Mouse (Mus musculus) megakaryocyte progenitor cell, adult 5-6 weeks (primary cell): ENCODE measurements around the gene Setdb1. TPM values are rescaled to one million over a fixed set of nuclear protein-coding genes. Genes with fewer than 3 reads are reported as not detected.

Experiments
- ATAC-seq: replicated peaks from 2 replicates; pipeline ENCODE4 v1.8.0; 2016; ENCODE audit warnings: mild to moderate bottlenecking, moderate TSS enrichment, inconsistent platforms; ENCODE audit not compliant: poor library complexity
- total RNA-seq, 2 experiments: library from RNA; stranded (forward) in 1 of 2; stranded (reverse) in 1 of 2; fragments of 157-497, 149-512 nt in 1 of 2; fragments of 200-1000 nt in 1 of 2; gene quantifications; 2 replicates each; pipeline versions ENCODE4 v1.2.3 to v1.2.4; 2015 to 2017

Gene Setdb1
- total RNA-seq, 2 experiments from 2014 or later: 31.5 to 37.0 TPM

GRCm38 (mm10) chr3:95294718-95295117, 62.3 kb downstream of the Setdb1 start:
- no peak for ATAC-seq

GRCm38 (mm10) chr3:95294316-95294715, 62.7 kb downstream of the Setdb1 start:
- ATAC-seq: peak; percentile 37

DNA sequence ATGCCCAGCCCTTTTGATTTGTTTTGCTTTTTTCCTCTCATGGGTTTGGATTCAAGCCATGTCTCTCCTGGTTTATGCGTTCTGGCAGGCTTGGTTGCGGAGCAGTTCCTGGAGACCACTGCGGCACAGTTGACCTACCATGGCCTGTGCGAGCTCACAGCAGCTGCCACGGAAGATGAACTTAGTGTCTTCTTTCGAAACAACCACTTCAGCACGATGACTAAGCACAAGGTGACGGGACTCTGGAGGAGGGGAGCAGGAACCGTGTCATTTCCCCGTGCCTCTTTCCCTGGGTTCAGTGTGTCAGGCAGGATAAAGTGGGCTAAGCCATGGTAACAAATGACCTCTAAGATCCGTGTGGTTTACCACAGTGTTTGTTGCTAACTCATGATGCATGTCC, 63.5 kb downstream of the Setdb1 start:
- ATAC-seq: peak; percentile 87

- no peak for ATAC-seq
Measured at GRCm38 (mm10) chr3:95292899-95293298, 64.1 kb downstream of the Setdb1 start.

DNA sequence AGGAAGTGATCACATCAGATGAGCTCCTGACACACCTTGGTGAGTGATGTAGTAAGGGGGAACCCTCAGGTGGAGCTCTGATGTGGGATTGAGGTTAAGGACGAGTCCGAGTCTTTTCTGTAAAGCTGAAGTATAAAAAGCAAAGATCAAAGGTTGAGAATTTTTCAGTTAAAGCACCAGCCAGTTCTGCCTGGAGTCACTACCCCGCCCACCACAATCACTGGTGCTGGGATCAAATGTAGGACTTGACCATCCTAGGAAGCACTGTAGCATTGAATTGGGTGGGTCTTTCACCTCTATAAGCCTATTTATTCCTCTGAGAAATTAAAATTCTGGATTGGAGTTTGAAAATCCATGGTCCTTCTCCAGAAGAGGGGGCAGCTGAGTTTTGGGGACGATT, 66.0 kb downstream of the Setdb1 start:
- no peak for ATAC-seq

- ATAC-seq: no peak
Measured at GRCm38 (mm10) chr3:95290156-95290555, 66.8 kb downstream of the Setdb1 start.

DNA sequence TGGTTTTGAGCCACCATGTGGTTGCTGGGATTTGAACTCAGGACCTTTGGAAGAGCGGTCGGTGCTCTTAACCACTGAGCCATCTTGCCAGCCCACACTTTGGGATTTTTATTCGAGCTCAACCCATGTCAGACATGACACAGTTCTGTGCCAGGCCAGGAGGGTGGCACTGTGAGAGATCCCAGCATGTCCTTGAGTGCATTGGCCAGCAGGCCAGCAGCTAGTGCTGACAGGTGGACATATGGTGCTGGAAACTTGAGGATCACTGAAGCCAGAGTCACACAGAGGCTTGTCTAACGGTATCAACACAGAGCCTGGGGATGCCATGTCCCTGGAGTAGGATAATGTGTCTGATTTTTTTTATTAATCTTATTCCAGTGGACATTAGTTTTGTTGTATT, 67.6 kb downstream of the Setdb1 start:
- ATAC-seq: no peak

DNA sequence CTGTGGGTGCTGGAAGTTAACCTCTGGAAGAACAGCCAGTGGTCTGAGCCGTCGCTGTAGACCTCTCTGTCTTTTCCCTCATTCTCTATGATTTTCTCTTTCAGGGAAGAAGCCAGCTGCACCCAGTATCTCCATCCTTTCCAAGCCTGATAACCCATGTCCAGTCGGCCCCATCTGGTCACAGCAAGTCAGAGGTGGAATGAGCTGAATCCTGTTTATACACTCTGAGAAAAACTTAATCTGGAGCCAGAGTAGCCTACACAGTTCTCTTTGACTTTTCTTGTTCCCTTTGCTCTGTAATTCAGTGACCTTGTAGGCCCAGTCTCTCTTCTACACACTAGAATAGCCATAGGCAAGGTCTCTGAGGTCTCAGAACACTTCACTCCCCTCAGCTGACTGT, 69.5 kb downstream of the Setdb1 start:
- no peak for ATAC-seq

DNA sequence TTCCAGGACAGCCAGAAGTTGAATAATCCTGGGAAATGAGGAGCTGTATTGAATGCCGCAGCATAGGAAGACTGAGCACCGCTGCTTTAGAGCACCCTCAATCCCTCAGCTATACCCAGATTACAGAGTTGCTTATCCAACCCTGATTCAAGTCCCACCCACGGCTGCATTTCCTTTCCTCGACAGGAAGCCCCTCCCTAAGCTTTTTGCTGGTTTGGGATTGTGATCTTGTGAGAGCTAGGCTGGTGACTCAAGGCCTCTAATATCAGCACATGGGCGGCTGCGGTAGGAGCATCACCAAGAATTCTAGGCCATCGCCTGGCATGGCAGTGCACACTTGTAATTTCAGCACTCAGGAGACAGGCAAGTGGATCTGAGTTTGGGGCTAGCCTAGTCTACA, 70.5 kb downstream of the Setdb1 start:
- peak; percentile 10 for ATAC-seq

GRCm38 (mm10) chr3:95286011-95286410, 71.0 kb downstream of the Setdb1 start:
- no peak for ATAC-seq

DNA sequence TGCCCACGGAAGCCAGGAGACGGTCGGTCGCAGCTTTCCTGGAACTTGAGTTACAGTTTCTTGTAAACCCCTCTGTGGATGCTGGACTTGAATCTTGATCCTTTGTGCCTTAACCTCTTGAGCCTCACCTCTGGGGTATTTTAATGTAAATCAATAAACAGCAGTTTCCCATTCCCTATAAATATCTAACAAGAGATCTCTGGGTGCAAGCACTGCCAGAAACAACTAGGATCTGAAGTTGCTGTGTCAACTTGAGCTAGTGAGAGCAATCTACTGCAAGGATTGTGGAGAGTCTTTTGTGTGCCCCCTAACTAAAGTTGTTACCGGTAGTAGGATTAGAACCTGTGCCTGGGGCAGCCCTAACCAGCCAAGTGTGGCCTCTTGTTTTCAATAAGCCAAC, 71.6 kb downstream of the Setdb1 start:
- ATAC-seq: no peak

- no peak for ATAC-seq
Measured at GRCm38 (mm10) chr3:95284501-95285281, 72.3 kb downstream of the Setdb1 start.

- no peak for ATAC-seq
Measured at GRCm38 (mm10) chr3:95284062-95284461, 72.9 kb downstream of the Setdb1 start.

- no peak for ATAC-seq
Measured at GRCm38 (mm10) chr3:95283589-95283941, 73.4 kb downstream of the Setdb1 start.

- ATAC-seq: peak; percentile 42
Measured at GRCm38 (mm10) chr3:95282865-95283588, 74.0 kb downstream of the Setdb1 start.

GRCm38 (mm10) chr3:95282381-95282864, 74.6 kb downstream of the Setdb1 start:
- peak; percentile 32 for ATAC-seq

DNA sequence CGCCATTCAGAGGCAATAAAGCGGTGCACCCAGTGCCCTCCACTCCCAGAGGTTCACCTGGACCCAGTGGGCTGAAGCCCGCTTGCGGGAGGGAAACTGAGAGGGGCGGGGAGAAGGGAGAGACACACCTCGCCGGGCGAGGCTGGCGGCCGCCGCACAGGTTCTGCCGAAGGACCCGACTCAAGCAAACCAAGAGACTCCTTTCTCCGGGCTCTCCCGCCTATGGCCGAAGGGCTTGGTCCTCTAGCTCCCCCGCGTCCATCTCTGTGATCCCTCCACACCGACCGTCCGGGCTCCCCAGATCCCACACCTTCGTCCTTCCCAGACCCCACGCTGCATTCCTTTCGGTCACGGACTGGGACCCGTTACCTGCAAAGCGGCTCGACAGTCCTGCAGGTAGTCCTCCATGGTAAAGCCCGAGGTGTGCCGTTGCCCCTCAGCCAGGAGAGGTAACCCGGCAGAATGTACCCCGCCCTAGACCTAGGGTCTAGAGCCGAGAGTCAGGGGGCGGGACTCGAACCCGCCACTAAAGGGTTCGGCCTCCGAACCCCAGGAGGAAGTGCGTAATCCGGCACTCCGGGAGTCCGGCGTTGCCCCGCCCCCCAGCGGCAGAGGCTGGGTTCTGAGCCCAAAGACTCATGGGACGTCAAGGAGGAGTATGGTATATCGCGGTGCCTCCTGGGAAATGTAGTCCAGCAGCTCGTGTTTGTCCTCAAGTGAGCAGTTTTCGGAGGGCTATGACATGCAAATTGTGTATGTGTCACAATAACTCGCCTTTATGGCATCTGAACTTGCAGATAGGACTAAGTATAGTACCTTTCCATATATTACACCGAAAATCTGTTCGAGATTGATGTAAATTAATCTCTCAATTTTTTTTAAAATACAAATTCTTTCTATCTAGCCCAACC, 75.5 kb downstream of the Setdb1 start, which contains the start of the genes Mindy1 and Prune1:
Mindy1 (plus strand) TSS at position 130 of the 911 bp plus-strand sequence.
Prune1 (minus strand) TSS at position 861 of the 911 bp plus-strand sequence.
- peak; percentile 75 for ATAC-seq

DNA sequence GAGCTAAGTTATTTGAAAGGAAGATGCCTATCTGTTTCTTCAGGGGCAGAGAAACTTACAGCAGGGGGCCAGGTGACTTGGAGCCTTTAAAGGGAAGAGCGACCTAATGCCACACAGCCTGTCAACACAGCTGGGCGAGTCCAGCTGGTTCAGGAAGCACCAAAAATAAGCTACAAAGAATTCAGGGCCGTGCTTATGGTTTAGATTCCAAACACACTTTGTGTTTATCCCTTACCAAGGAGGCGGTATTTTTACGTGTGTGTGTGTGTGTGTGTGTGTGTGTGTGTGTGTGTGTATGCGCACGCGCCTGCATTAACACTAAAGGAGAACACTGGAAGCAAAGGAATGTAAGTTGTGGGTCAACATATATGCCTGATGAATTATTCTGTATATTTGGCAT, 76.3 kb downstream of the Setdb1 start:
- ATAC-seq: no peak

- no peak for ATAC-seq
Measured at GRCm38 (mm10) chr3:95277149-95277551, 79.9 kb downstream of the Setdb1 start.

- no peak for ATAC-seq
Measured at GRCm38 (mm10) chr3:95276428-95276934, 80.5 kb downstream of the Setdb1 start.

- ATAC-seq: no peak
Measured at GRCm38 (mm10) chr3:95275161-95275560, 81.8 kb downstream of the Setdb1 start.
